Mouse (Mus musculus): ENCODE measurements around the gene Nrxn2. TPM values are rescaled to one million over a fixed set of nuclear protein-coding genes. Genes with fewer than 3 reads are reported as not detected.

Gene Nrxn2
- polyA plus RNA-seq, 1 experiment, result 0.39 TPM

DNA sequence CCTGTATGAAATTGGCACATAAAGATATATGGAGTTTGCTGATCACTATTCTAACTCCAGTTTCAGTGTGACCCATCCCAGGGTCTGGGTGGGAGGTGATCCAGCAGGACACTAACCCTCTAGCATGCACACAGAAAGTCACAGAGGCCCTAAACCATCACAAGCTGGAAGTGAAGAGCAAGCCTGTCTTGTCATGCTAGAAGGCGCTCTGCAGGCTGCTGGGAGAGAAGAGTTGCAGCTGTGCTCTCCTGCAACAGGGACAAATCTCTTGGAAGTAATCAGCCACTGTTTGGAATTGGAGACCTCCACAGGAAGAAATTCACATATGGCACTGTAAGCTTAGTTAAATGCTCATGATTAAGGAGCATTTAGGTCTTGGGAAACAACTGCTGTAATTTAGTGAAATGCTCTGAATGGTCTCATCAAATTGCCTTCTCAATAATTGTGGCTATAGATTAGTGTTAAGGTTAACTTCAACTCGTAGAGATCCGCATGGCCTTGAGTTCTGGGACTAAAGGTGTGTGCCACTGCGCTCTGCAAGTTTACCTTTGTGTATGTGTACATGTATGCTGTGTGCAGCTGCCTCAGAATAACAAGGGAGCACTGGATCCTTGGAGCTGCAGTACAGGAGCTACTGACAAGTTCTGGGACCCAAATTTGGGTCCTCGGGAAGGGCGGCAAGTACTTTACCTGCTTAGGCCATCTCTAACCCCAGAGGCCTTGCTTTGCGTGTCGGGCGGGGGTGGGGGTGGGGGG is 37.9 kb upstream of the Nrxn2 start:
- no peaks in the 10 kb centered on the region for H3K4me1 ChIP-seq (ENCODE audit: control insufficient read depth, insufficient read depth, low read length)
- no peak overlapping the region for H3K4me3 ChIP-seq (ENCODE audit: insufficient read depth, low read length)
- no peak for TF ChIP-seq CTCF (IDR thresholded peaks at IDR 0.05; ENCODE audit: borderline replicate concordance, insufficient read depth, low read length)
- TF ChIP-seq POLR2A (IDR thresholded peaks at IDR 0.05; ENCODE audit: low read depth, low read length), result no peak
- H3K27ac ChIP-seq (ENCODE audit: insufficient read depth, low read length), result no peak overlapping the region

DNA sequence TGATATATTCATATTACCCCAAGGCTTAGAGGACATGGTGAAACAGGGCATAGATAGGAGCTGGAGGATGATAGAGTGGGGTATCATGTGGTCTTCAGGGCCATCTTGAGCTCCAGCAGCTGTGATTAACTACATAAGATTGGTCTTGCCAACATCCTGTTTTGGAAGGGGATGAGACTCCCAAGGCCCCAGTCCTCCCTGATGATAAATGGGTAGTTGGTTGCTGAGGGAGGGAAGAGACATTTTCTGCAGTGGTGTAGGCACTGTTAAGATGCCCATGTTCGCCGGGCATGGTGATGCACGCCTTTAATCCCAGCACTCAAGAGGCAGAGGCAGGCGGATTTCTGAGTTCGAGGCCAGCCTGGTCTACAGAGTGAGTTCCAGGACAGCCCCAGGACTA is 37.3 kb upstream of the Nrxn2 start:
- H3K27ac ChIP-seq (ENCODE audit: insufficient read depth, low read length), result no peak overlapping the region
- TF ChIP-seq CTCF (IDR thresholded peaks at IDR 0.05; ENCODE audit: borderline replicate concordance, insufficient read depth, low read length), result no peak
- TF ChIP-seq POLR2A (IDR thresholded peaks at IDR 0.05; ENCODE audit: low read depth, low read length), result no peak
- H3K4me3 ChIP-seq (ENCODE audit: insufficient read depth, low read length), result no peak overlapping the region
- no peaks in the 10 kb centered on the region for H3K4me1 ChIP-seq (ENCODE audit: control insufficient read depth, insufficient read depth, low read length)

DNA sequence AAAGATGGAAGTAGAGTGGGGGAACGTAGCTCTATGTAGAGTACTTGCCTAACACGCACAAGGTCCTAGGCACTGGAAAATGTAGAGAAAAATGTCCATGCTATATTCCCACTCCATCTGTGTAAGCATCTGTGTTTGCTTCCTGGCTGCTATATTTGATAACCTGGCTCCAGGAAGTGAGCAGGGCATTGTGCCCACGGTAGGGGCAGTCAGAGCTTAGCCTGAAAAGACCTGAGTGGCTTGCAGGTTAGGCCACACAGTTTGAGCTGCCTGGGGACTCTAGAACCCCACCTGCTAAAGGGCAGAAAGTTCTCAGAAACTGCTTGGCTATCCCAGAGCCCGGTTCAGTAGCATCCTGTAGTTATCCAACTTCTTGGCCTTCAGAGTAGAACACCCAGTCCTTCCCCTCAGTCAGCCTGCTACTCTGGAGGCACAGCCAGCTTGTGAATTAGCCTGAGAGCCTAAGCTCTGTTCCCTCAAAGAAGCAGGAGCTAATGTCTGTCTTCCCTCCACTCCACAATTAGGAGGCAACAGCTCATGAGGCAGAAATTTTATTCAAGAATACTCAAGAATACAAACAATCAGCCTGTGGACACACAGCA is 36.1 kb upstream of the Nrxn2 start:
- Histone ChIP-seq H3K4me3 (ENCODE audit: insufficient read depth, low read length) (no peak overlapping the region), H3K4me1 (ENCODE audit: control insufficient read depth, insufficient read depth, low read length) (no peaks in the 10 kb centered on the region), H3K27ac (ENCODE audit: insufficient read depth, low read length) (no peak overlapping the region)
- TF ChIP-seq CTCF (IDR thresholded peaks at IDR 0.05; ENCODE audit: borderline replicate concordance, insufficient read depth, low read length) (no peak), POLR2A (IDR thresholded peaks at IDR 0.05; ENCODE audit: low read depth, low read length) (no peak)

DNA sequence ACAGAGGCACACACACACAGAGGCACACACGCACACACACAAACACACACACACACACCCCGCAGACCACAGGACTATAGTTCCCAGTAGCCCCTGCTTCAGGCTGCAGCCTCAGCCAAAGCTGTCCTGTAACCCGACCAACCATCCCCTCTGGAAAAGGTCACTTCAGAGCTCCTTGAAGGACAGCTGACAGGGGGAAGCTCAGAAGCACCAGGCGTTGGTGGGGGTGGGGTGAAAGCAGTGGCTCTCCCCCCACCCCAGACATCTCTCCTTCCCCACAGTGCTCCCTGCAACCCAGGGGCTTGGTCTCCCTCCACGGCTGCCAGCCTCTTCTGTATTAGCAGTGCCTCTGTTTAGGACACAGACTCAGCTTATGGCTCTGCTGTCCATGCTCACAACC is 35.1 kb upstream of the Nrxn2 start:
- Histone ChIP-seq H3K4me3 (ENCODE audit: insufficient read depth, low read length) (no peak overlapping the region), H3K27ac (ENCODE audit: insufficient read depth, low read length) (no peak overlapping the region), H3K4me1 (ENCODE audit: control insufficient read depth, insufficient read depth, low read length) (no peaks in the 10 kb centered on the region)
- no peak for TF ChIP-seq POLR2A (IDR thresholded peaks at IDR 0.05; ENCODE audit: low read depth, low read length)

DNA sequence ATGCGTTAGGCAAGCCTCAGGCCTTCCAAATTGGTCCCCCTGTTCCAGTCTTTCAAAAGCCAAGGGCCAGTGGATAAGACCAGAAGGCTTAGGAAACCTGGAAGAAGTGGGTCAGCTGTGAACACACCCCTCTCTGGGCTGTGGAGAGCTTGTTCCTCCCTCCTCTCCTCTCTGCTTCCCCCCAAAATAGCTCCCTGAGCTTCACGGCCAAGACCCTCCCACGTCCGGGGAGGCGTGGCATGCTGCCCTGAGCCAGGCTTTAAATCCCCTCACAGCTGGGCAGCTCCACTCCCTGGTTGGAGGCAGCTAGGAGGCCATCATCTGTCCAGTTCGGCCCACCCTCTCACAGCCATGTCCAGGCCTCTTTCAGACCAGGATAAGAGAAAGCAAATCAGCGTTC is 34.4 kb upstream of the Nrxn2 start, which contains the start of gene Pygm:
Gene Pygm (plus strand): TSS at position 272 of the 400 bp plus-strand sequence.
- H3K4me3 ChIP-seq (ENCODE audit: insufficient read depth, low read length), result no peak within 1 kb of the TSS
- TF ChIP-seq POLR2A (IDR thresholded peaks at IDR 0.05; ENCODE audit: low read depth, low read length) (no peak), CTCF (IDR thresholded peaks at IDR 0.05; ENCODE audit: borderline replicate concordance, insufficient read depth, low read length) (no peak)
- no peaks in the 10 kb centered on the region for H3K4me1 ChIP-seq (ENCODE audit: control insufficient read depth, insufficient read depth, low read length)
- no peak within 1 kb of the TSS for H3K27ac ChIP-seq (ENCODE audit: insufficient read depth, low read length)

DNA sequence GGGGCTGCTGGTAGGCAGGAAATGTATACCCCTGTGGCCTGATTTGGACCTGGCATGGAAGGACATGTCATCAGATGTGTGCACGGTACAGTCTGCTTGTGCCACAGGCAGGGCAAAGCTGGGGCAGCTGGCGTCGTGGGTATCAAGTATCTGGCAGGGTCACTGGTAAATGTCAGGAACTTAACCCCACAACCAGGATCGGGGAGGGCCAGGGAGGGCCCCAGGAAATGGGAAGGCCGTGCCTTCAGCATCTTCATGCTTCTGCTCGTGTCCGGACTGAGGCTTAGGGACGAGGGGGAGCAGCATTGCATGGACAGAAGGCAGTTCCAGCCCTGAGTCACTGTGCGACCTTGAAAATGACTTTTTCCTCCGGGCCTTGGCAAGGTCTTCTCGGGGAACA is 33.6 kb upstream of the Nrxn2 start:
- TF ChIP-seq CTCF (IDR thresholded peaks at IDR 0.05; ENCODE audit: borderline replicate concordance, insufficient read depth, low read length), result no peak
- TF ChIP-seq POLR2A (IDR thresholded peaks at IDR 0.05; ENCODE audit: low read depth, low read length), result no peak
- no peak overlapping the region for H3K27ac ChIP-seq (ENCODE audit: insufficient read depth, low read length)
- H3K4me3 ChIP-seq (ENCODE audit: insufficient read depth, low read length), result no peak overlapping the region
- H3K4me1 ChIP-seq (ENCODE audit: control insufficient read depth, insufficient read depth, low read length), result no peaks in the 10 kb centered on the region

DNA sequence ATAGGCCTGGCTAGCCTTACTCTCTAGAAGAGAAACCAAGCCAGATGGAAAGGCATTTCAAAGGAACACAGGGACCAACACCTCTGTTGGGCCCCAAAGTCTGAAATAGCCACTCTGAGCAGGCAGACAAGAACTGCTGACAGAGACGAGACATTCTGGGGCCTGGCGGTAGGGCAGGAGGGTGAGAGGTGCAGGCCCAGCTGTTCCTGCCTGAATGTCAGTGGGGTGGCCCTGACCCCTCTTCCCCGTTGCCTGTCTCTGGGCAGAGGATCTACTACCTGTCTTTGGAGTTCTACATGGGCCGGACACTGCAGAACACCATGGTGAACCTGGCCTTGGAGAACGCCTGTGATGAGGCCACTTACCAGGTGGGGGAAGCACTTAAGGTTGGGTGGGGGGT is 33.1 kb upstream of the Nrxn2 start:
- TF ChIP-seq POLR2A (IDR thresholded peaks at IDR 0.05; ENCODE audit: low read depth, low read length) (no peak), CTCF (IDR thresholded peaks at IDR 0.05; ENCODE audit: borderline replicate concordance, insufficient read depth, low read length) (no peak)
- no peak overlapping the region for H3K27ac ChIP-seq (ENCODE audit: insufficient read depth, low read length)
- no peaks in the 10 kb centered on the region for H3K4me1 ChIP-seq (ENCODE audit: control insufficient read depth, insufficient read depth, low read length)
- H3K4me3 ChIP-seq (ENCODE audit: insufficient read depth, low read length), result no peak overlapping the region

DNA sequence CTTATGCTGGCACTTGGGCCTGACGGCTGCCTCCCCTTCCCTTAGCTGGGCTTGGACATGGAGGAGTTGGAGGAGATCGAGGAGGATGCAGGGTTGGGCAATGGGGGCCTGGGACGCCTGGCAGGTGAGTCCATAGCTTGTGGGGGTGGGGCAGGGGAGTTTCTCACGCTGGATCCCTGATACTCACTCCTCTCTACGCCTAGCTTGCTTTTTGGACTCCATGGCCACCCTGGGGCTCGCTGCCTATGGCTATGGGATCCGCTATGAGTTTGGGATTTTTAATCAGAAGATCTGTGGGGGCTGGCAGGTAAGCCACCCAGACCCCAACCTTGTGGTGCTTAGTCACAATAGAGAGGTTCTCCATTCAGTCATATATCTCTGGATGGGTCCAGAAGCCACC is 32.7 kb upstream of the Nrxn2 start:
- no peaks in the 10 kb centered on the region for H3K4me1 ChIP-seq (ENCODE audit: control insufficient read depth, insufficient read depth, low read length)
- TF ChIP-seq CTCF (IDR thresholded peaks at IDR 0.05; ENCODE audit: borderline replicate concordance, insufficient read depth, low read length) (no peak), POLR2A (IDR thresholded peaks at IDR 0.05; ENCODE audit: low read depth, low read length) (no peak)

DNA sequence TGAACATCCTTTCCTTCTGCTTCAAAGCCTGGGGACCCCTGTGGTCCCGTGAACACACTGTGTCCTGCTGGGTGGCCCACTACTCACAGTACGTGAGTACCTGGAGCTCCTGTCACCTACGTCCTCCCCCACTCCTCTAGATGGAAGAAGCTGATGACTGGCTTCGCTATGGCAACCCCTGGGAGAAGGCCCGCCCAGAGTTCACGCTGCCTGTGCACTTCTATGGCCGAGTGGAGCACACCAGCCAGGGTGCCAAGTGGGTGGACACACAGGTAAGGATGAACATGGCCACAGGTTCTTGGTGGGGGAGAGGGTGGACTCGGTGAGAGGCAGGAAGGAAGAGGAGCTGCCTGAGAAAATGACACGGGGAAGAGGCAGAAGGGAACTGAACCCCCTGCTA is 32.3 kb upstream of the Nrxn2 start:
- TF ChIP-seq POLR2A (IDR thresholded peaks at IDR 0.05; ENCODE audit: low read depth, low read length) (no peak), CTCF (IDR thresholded peaks at IDR 0.05; ENCODE audit: borderline replicate concordance, insufficient read depth, low read length) (no peak)
- Histone ChIP-seq H3K4me3 (ENCODE audit: insufficient read depth, low read length) (no peak overlapping the region), H3K27ac (ENCODE audit: insufficient read depth, low read length) (no peak overlapping the region), H3K4me1 (ENCODE audit: control insufficient read depth, insufficient read depth, low read length) (no peaks in the 10 kb centered on the region)

More for the DNA sequence above, 32.7 kb upstream of the Nrxn2 start:
- H3K4me3 ChIP-seq (ENCODE audit: insufficient read depth, low read length), result no peak overlapping the region
- no peak overlapping the region for H3K27ac ChIP-seq (ENCODE audit: insufficient read depth, low read length)

DNA sequence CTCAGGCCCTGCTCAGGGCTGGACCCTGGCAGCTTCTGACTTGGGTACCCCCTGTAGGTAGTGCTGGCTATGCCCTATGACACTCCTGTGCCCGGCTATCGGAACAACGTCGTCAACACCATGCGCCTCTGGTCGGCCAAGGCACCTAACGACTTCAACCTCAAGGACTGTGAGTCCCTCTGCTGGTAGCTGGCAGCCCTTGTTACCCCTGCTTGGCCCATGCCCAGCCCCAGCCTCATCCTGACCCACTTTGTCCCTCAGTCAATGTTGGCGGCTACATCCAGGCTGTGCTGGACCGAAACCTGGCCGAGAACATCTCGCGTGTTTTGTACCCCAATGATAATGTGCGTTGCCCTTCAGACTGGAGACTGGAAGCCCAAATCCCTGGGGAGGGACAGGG is 30.5 kb upstream of the Nrxn2 start:
- Histone ChIP-seq H3K4me3 (ENCODE audit: insufficient read depth, low read length) (no peak overlapping the region), H3K4me1 (ENCODE audit: control insufficient read depth, insufficient read depth, low read length) (no peaks in the 10 kb centered on the region), H3K27ac (ENCODE audit: insufficient read depth, low read length) (no peak overlapping the region)
- no peak for TF ChIP-seq CTCF (IDR thresholded peaks at IDR 0.05; ENCODE audit: borderline replicate concordance, insufficient read depth, low read length)
- no peak for TF ChIP-seq POLR2A (IDR thresholded peaks at IDR 0.05; ENCODE audit: low read depth, low read length)

All from embryonic fibroblast, embryonic 13.5 days (primary cell).